Mouse (Mus musculus): ENCODE results near the gene Slc50a1. TPM values are rescaled to one million over a fixed set of nuclear protein-coding genes. Genes with fewer than 3 reads are reported as not detected.

The Slc50a1 gene
- 85.5 and 88.8 TPM in 2 replicates for polyA plus RNA-seq (2015; fragmentation: Nextera tagmentation; extraction: Ambion mirVana)

GRCm38 (mm10) chr3:89270051-89270755, at the start of gene Slc50a1:
Gene Slc50a1, minus strand, starts transcription at chr3:89270570.
- Histone ChIP-seq H3K27ac (peak within 1 kb of the TSS; percentile 88), H3K4me2 (replicated peaks) (peak within 1 kb of the TSS; percentile 83), H3K9me3 (no peaks in the 10 kb centered on the region), H3K27me3 (no peaks in the 10 kb centered on the region), H3K4me1 (peaks cover 39% of the 10 kb centered on the region), H3K9ac (peak within 1 kb of the TSS; percentile 84), H3K36me3 (peaks cover 36% of the 10 kb centered on the region), H3K4me3 (peak within 1 kb of the TSS; percentile 60)
- ATAC-seq (ENCODE audit: low FRiP score, low read depth): peak; percentile 49
- 4% methylated on average over 39 of the region's 39 CpGs for WGBS

- no peaks in the 10 kb centered on the region for H3K9me3 ChIP-seq
- no peak overlapping the region for H3K27ac ChIP-seq
- WGBS: 3% methylated on average over 57 of the region's 58 CpGs
- peak overlapping the region; percentile 53 for H3K9ac ChIP-seq
- peaks cover 44% of the 10 kb centered on the region for H3K27me3 ChIP-seq
- peaks cover 70% of the 10 kb centered on the region for H3K4me1 ChIP-seq
- ATAC-seq (ENCODE audit: low FRiP score, low read depth): no peak
- H3K4me2 ChIP-seq (replicated peaks): peak overlapping the region; percentile 98
- peak overlapping the region; percentile 74 for H3K4me3 ChIP-seq
- H3K36me3 ChIP-seq: peaks cover 5% of the 10 kb centered on the region; the same call in 1 of the 2 replicates
Observed at GRCm38 (mm10) chr3:89319591-89320350, 49.4 kb upstream of the Slc50a1 start.

GRCm38 (mm10) chr3:89318971-89319590, 48.7 kb upstream of the Slc50a1 start:
- Histone ChIP-seq H3K4me3 (peak overlapping the region; percentile 74), H3K27me3 (peaks cover 44% of the 10 kb centered on the region), H3K4me1 (peaks cover 72% of the 10 kb centered on the region), H3K9ac (peak overlapping the region; percentile 53), H3K27ac (no peak overlapping the region), H3K4me2 (replicated peaks) (peak overlapping the region; percentile 98), H3K36me3 (peaks cover 5% of the 10 kb centered on the region; the same call in 1 of the 2 replicates), H3K9me3 (no peaks in the 10 kb centered on the region)
- ATAC-seq (ENCODE audit: low FRiP score, low read depth): no peak
- 13% methylated on average over 21 of the region's 21 CpGs for WGBS

- H3K4me2 ChIP-seq (replicated peaks): peak overlapping the region; percentile 19; the same call in 1 of the 2 replicates
- WGBS: 67% methylated on average over 8 of the region's 8 CpGs
- peaks cover 44% of the 10 kb centered on the region for H3K27me3 ChIP-seq
- peaks cover 72% of the 10 kb centered on the region for H3K4me1 ChIP-seq
- H3K9ac ChIP-seq: no peak overlapping the region
- peaks cover 5% of the 10 kb centered on the region; the same call in 1 of the 2 replicates for H3K36me3 ChIP-seq
- no peak for ATAC-seq (ENCODE audit: low FRiP score, low read depth)
- no peak overlapping the region for H3K27ac ChIP-seq
- H3K9me3 ChIP-seq: no peaks in the 10 kb centered on the region
- peak overlapping the region; percentile 74; the same call in 1 of the 2 replicates for H3K4me3 ChIP-seq
Observed at GRCm38 (mm10) chr3:89318316-89318715, 47.9 kb upstream of the Slc50a1 start.

- Histone ChIP-seq H3K27ac (0 out of 2 replicates have a peak overlapping the region, but pooled peaks have one; percentile 22), H3K4me2 (replicated peaks) (peak overlapping the region; percentile 64), H3K27me3 (peaks cover 44% of the 10 kb centered on the region), H3K9ac (no peak overlapping the region), H3K4me3 (no peak overlapping the region), H3K36me3 (peaks cover 5% of the 10 kb centered on the region; the same call in 1 of the 2 replicates), H3K4me1 (peaks cover 65% of the 10 kb centered on the region), H3K9me3 (no peaks in the 10 kb centered on the region)
- ATAC-seq (ENCODE audit: low FRiP score, low read depth): no peak
- WGBS: 58% methylated on average over 6 of the region's 6 CpGs
Observed at GRCm38 (mm10) chr3:89317246-89317645, 46.9 kb upstream of the Slc50a1 start.

GRCm38 (mm10) chr3:89316833-89317232, 46.5 kb upstream of the Slc50a1 start:
- H3K4me1 ChIP-seq: peaks cover 61% of the 10 kb centered on the region
- 0 out of 2 replicates have a peak overlapping the region, but pooled peaks have one; percentile 2 for H3K4me3 ChIP-seq
- peak overlapping the region; percentile 64 for H3K4me2 ChIP-seq (replicated peaks)
- no peaks in the 10 kb centered on the region for H3K9me3 ChIP-seq
- peak; percentile 55 for ATAC-seq (ENCODE audit: low FRiP score, low read depth)
- peaks cover 44% of the 10 kb centered on the region for H3K27me3 ChIP-seq
- H3K36me3 ChIP-seq: peaks cover 5% of the 10 kb centered on the region; the same call in 1 of the 2 replicates
- 0% methylated on average over 4 of the region's 4 CpGs for WGBS
- H3K9ac ChIP-seq: no peak overlapping the region
- H3K27ac ChIP-seq: 0 out of 2 replicates have a peak overlapping the region, but pooled peaks have one; percentile 22

- Histone ChIP-seq H3K4me2 (replicated peaks) (peak overlapping the region; percentile 64), H3K27ac (no peak overlapping the region), H3K9me3 (no peaks in the 10 kb centered on the region), H3K9ac (peak overlapping the region; percentile 45; the same call in 1 of the 2 replicates), H3K4me3 (peak overlapping the region; percentile 31), H3K36me3 (peaks cover 5% of the 10 kb centered on the region; the same call in 1 of the 2 replicates), H3K27me3 (peaks cover 39% of the 10 kb centered on the region), H3K4me1 (peaks cover 55% of the 10 kb centered on the region)
- no peak for ATAC-seq (ENCODE audit: low FRiP score, low read depth)
- 14% methylated on average over 40 of the region's 40 CpGs for WGBS
Observed at GRCm38 (mm10) chr3:89315930-89316831, 45.8 kb upstream of the Slc50a1 start.

GRCm38 (mm10) chr3:89315195-89315929, 45.0 kb upstream of the Slc50a1 start:
- Histone ChIP-seq H3K4me1 (peaks cover 46% of the 10 kb centered on the region), H3K4me2 (replicated peaks) (peak overlapping the region; percentile 64), H3K4me3 (peak overlapping the region; percentile 31), H3K36me3 (peaks cover 5% of the 10 kb centered on the region; the same call in 1 of the 2 replicates), H3K27me3 (peaks cover 31% of the 10 kb centered on the region), H3K9ac (peak overlapping the region; percentile 45; the same call in 1 of the 2 replicates), H3K9me3 (no peaks in the 10 kb centered on the region), H3K27ac (no peak overlapping the region)
- WGBS: 8% methylated on average over 25 of the region's 26 CpGs
- ATAC-seq (ENCODE audit: low FRiP score, low read depth): no peak

- Histone ChIP-seq H3K4me2 (replicated peaks) (peak overlapping the region; percentile 64), H3K9me3 (no peaks in the 10 kb centered on the region), H3K4me3 (no peak overlapping the region), H3K9ac (0 out of 2 replicates have a peak overlapping the region, but pooled peaks have one; percentile 45), H3K4me1 (peaks cover 41% of the 10 kb centered on the region), H3K36me3 (peaks cover 5% of the 10 kb centered on the region; the same call in 1 of the 2 replicates), H3K27ac (no peak overlapping the region), H3K27me3 (peaks cover 25% of the 10 kb centered on the region)
- WGBS: 46% methylated on average over 2 of the region's 2 CpGs
- ATAC-seq (ENCODE audit: low FRiP score, low read depth): no peak
Observed at GRCm38 (mm10) chr3:89314791-89315190, 44.4 kb upstream of the Slc50a1 start.

- Histone ChIP-seq H3K9ac (no peak overlapping the region), H3K36me3 (peaks cover 5% of the 10 kb centered on the region; the same call in 1 of the 2 replicates), H3K9me3 (no peaks in the 10 kb centered on the region), H3K4me3 (no peak overlapping the region), H3K4me1 (peaks cover 36% of the 10 kb centered on the region), H3K27me3 (peaks cover 21% of the 10 kb centered on the region), H3K4me2 (replicated peaks) (no peak overlapping the region), H3K27ac (no peak overlapping the region)
- 84% methylated on average over 5 of the region's 5 CpGs for WGBS
- no peak for ATAC-seq (ENCODE audit: low FRiP score, low read depth)
Observed at GRCm38 (mm10) chr3:89314340-89314739, 44.0 kb upstream of the Slc50a1 start.

Measured in limb, embryonic 13.5 days (tissue).